Mouse (Mus musculus): ENCODE measurements at regions not wholly inside any gene's neighbourhood (a gene's known extent, or its start where the extent isn't known, plus 50 kb on each side); places are given as distances from the start of the nearest gene placed in this dataset.
"Not testable (repeated sequence)": the region's sequence is repeated elsewhere in the genome, so short reads cannot be mapped to it uniquely, and the experiment has no call there.

- no peak for DNase-seq (ENCODE audit: low spot score)
Observed at GRCm38 (mm10) chr10:120284785-120285184, 57.9 kb downstream of the Llph start.

- no peak for DNase-seq (ENCODE audit: low spot score)
Observed at GRCm38 (mm10) chr10:120291912-120292311, 65.0 kb downstream of the Llph start.

- DNase-seq (ENCODE audit: low spot score): not testable (repeated sequence)
Observed at GRCm38 (mm10) chr10:120293381-120293780, 66.5 kb downstream of the Llph start.

GRCm38 (mm10) chr10:120294487-120294886, 67.6 kb downstream of the Llph start:
- DNase-seq (ENCODE audit: low spot score): no peak

GRCm38 (mm10) chr10:120297311-120297710, 70.4 kb downstream of the Llph start:
- DNase-seq (ENCODE audit: low spot score): no peak

GRCm38 (mm10) chr10:120298293-120298927, 71.5 kb downstream of the Llph start:
- no peak for DNase-seq (ENCODE audit: low spot score)

GRCm38 (mm10) chr10:120306010-120306409, 79.1 kb downstream of the Llph start:
- peak; percentile 58 for DNase-seq (ENCODE audit: low spot score)

DNA sequence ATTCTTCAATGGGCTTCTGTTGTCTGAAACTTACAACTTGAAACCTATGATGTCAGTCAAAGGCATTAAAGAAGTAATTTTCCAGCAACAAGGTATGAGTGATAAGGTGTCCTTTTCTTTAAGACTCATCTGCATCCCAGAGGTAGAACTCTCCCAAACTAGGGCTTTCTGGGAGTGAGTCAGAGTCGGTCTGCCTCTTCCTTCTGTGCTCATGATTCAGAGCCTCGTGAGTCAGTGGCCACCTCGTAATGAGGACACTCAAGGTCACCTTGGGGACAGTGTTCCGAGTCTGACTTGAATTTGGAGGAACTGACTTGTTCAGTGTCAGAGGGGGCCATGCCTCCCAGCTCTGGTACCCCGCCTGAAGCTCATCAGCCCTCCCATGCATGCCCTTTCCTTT, 81.8 kb downstream of the Llph start:
- no peak for DNase-seq (ENCODE audit: low spot score)

Data from embryo, embryonic 10 days (tissue).